Mouse (Mus musculus): ENCODE results near the gene Plcd3.

- TF ChIP-seq EP300 (IDR thresholded peaks at IDR 0.05; ENCODE audit: low read length) (no peak), JUND (conservative IDR thresholded peaks at IDR 0.05; ENCODE audit: low read depth, low read length) (no peak), POLR2A (IDR thresholded peaks at IDR 0.05; ENCODE audit: low read depth, low read length) (peak; percentile 82), ZNF384 (IDR thresholded peaks at IDR 0.05; ENCODE audit: low read depth, low read length) (no peak), TCF12 (IDR thresholded peaks at IDR 0.05; ENCODE audit: low read depth, low read length) (no peak; the same call in 1 of the 2 replicates), MEF2A (IDR thresholded peaks at IDR 0.05; ENCODE audit: borderline replicate concordance, low read depth, low read length) (no peak), HCFC1 (IDR thresholded peaks at IDR 0.05; ENCODE audit: low read depth, low read length) (no peak), NRF1 (IDR thresholded peaks at IDR 0.05; ENCODE audit: low read depth, low read length) (no peak), CTCF (conservative IDR thresholded peaks at IDR 0.05 in 1 of 2, IDR thresholded peaks at IDR 0.05 in 1 of 2; ENCODE audit: low read depth in 2 of 2, low read length in 2 of 2) (peak in 1 of 2 experiments; percentile 2; a peak in 1 of 4 replicates), MAX (IDR thresholded peaks at IDR 0.05; ENCODE audit: low read length) (no peak), ZKSCAN1 (IDR thresholded peaks at IDR 0.05; ENCODE audit: borderline replicate concordance, low read depth, low read length) (no peak), MXI1 (IDR thresholded peaks at IDR 0.05; ENCODE audit: low read depth, low read length) (peak; percentile 34; the same call in 1 of the 2 replicates), MYC (IDR thresholded peaks at IDR 0.05; ENCODE audit: low read depth, low read length) (no peak)
Measured at GRCm38 (mm10) chr11:103101481-103101865, at the start of gene Plcd3, which contains the start of gene Acbd4.

Data from CH12.LX (cell line).